Mouse (Mus musculus) heart, postnatal 14 days (tissue): ENCODE measurements around the gene Alx1. TPM values are rescaled to one million over a fixed set of nuclear protein-coding genes. Genes with fewer than 3 reads are reported as not detected.
A peak's percentile ranks its signal among the peaks of the same experiment; 100 is the strongest.

ENCODE experiments used
- DNase-seq, 2 experiments: peaks; one replicate each; pipeline ENCODE4 v3.0.0; 2021 to 2022
- intact Hi-C: fragments of 180-260 bp; cut with DNase I; formaldehyde crosslinking; loops from one replicate; pipeline ENCODE4 v1.15.1; 2025
- long read RNA-seq, 2 experiments: library from polyadenylated mRNA; stranded (forward); transcript quantifications; one replicate each; pipeline ENCODE4 v2.0.0; 2021
- total RNA-seq, 2 experiments: library from RNA; stranded (reverse); gene quantifications; 2 replicates each; pipeline ENCODE4 v1.2.3; 2021

The Alx1 gene
- total RNA-seq: not detected
- long read RNA-seq, experiment 1: 0 reads
- long read RNA-seq, experiment 2: 0 reads

GRCm38 (mm10) chr10:103029730-103030490, at the start of gene Alx1:
Gene Alx1 (minus strand): TSS chr10:103030215.
- intact Hi-C loops: no loop called here
- no peak for DNase-seq

DNA sequence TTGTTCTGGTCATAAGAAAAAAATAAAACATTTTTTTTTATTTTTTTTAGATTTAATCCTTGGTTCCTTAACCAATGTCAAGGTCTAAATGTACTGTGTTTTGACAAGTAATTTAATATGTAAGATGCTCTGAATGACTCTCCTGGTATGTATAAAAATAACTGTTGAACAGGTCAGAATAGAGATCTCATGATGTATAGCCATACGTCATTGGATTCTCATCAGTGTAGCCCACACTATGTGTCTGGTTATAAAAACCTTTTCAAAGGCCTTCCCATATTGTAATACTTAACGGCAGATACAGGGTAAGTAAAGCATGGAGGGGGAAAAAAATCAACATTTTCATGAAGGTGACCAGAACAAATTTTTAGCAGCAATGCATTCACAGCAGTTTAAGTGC, 19.6 kb upstream of the Alx1 start:
- intact Hi-C loops: no loop called here
- no peak for DNase-seq

DNA sequence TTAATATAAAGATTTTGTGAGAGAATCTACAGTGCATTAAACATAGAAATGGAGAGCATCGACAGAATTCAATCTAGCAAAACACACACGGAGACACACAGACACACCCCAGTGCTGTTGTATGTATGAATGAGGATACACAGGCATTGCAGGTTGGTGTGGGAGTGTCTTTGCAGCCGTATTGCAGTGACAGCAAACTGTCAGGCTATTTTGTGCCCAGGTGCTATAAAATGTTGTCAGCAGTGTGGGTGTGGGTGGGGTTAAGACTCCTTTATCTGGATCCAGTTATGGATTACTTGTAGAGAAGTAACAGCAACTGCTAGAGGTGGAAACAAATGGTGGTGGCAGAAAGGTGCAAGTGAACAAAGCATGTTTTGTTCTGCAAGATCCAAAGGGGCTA, 16.6 kb upstream of the Alx1 start:
- intact Hi-C loops: no loop called here
- no peak for DNase-seq

GRCm38 (mm10) chr10:103045019-103045418, 15.0 kb upstream of the Alx1 start:
- intact Hi-C loops: no loop called here

GRCm38 (mm10) chr10:103035002-103035640, 5.1 kb upstream of the Alx1 start:
- intact Hi-C loops: no loop called here
- no peak for DNase-seq

More at GRCm38 (mm10) chr10:103045019-103045418, 15.0 kb upstream of the Alx1 start:
- no peak for DNase-seq

- intact Hi-C loops: no loop called here
- DNase-seq: no peak
Observed at GRCm38 (mm10) chr10:103030931-103031330, 916 bp upstream of the Alx1 start.

DNA sequence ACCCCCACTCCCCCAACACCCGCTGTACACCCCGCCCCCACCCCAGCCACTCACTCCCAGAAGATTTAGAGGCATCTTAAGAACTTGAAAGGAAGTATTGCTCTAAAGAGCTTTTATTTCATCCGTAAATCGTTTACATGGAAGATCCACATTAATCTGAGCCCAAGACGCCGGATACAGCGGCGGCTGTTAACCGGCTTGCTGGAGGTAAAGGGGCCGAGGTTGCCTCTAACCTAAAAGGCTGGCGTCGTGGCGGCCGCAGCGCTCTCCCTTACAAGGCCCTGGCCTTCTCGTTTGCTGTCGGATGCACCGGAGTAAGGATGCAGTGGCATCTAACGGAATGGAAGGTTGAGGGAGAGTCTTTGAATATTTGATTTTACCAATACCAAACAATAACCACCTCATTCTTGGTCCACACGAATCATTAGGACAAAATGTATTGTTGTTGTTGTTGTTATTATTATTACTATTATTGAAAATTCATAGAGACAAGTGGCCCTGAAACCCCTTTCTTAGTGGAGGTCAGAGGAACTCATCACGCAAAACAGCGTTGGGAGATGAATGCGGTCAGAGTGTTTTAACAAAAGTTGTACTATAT, 784 bp downstream of the Alx1 start:
- intact Hi-C loops: no loop called here

DNA sequence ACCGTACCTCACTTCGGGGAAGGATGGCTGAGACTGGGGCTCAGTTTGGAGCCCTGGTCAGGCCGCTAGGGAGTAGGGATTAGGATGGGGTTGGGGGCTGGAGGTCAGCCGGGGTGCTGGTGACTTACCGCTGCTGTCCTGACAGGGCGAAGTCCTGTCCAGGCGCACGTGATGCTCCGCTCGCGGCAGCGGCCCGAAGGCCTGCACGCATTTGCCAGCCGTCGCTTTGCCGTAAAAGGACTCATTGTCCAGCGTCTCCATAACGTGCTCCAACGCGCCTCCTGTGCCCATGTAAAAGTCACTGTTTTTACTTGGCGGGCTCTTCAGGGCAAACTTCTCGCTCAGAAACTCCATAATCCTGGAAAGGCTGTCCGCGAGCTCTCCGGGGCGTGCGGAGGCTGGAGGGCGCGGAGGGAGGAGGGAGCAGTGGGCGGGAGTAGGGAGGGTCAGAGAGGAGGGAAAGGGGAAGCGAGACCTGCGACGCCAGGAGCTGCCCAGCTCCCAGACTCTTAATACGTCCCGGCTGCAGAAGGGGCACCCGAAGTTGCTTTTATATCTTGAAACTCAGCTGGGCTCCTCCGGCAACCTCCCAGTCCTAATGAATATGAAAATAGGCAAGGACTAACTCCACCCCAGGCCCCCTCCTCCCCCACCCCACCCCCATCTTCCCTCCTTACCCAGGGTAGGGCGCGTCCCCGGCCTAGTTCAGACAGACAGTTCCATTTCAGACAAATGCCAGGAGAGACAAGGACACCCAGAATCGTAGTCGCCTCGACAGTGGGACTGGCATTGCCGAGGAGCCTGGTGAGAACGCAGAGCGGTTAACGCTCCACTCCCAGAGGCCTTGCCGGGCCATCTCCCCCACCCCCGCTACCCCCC, 1.5 kb downstream of the Alx1 start:
- intact Hi-C loops: no loop called here
- peak; percentile 9 to 10 for DNase-seq

More for the DNA sequence above, 784 bp downstream of the Alx1 start:
- no peak for DNase-seq

DNA sequence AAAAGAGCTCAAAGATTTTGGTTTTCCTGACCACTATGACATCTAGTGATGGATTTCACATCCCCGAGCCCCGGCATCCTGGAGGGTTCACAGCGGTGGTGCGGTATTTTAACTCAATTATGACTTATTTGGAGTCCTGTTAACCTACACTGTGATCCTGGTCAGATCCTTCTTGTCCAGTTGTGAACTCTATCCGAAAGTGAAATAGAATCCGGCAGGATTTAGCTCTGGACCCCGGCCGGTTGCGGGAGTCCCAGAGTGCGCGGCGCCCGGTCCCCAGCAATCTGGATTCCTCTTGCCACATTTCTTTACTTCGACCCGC, 2.1 kb downstream of the Alx1 start:
- peak in 1 of 2 experiments; percentile 2 for DNase-seq
- intact Hi-C loops: no loop called here

DNA sequence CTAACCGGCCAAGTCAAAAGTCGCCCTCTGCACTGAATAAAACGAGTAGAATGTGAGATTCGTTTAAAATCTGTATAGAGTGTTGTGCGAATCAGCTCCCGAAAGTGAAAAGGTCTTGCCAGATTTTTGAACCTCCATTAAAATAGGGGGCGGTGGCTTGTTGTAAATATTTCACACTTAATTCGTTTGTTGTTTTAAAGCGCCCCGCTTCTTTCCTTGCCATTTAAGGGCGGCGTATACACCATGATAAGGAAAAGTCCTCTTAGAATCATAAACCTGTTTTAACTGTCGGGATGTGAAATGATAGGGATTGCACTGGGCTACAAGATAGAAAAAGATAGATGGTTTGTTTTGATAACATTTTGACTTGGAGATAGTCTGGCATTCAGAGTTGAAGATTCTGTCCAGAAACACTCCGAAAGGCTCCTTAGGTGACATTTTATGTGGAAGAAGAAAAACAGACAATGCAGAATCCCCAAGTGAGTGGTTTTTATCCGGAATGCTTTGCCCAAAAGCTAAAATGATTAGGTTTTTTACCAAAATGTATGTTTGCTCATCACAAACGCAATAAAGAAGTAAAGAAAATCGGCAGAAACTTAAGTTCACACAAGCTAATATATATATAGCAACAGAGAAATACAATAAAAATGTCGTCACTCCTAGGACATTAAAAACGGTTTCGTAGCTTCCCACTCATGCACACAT, 2.6 kb downstream of the Alx1 start:
- intact Hi-C loops: no loop called here
- no peak for DNase-seq

DNA sequence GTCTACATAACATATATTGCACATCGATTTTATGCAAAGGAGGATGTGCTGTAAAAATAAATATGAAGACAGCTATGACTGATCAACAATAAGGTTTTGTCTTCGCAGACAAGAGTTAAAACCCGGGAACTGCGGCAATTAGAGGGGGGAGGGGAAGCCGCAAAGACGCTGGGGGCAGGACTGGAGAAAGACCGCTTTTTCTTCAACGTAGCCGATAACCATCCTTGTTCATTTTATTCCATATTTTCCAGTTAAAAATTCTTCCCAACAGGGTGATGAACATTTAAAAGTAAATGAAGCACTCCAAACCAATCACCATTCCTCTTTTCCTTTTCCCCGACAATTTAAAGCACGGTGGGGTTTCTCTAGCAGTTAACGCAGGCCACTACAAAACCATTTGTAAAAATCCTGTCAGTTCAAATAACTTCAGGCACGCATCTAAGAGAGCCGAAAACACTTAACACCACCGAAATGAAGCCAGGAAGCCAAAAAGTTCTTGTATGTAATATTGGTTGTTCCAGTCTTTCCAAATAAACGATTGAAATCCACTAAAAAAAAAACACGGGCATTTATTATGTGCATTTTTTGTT, 3.3 kb downstream of the Alx1 start:
- peak in 1 of 2 experiments; percentile 14 for DNase-seq
- intact Hi-C loops: no loop called here

- no peak for DNase-seq
Observed at GRCm38 (mm10) chr10:103002556-103002955, 27.5 kb downstream of the Alx1 start.

DNA sequence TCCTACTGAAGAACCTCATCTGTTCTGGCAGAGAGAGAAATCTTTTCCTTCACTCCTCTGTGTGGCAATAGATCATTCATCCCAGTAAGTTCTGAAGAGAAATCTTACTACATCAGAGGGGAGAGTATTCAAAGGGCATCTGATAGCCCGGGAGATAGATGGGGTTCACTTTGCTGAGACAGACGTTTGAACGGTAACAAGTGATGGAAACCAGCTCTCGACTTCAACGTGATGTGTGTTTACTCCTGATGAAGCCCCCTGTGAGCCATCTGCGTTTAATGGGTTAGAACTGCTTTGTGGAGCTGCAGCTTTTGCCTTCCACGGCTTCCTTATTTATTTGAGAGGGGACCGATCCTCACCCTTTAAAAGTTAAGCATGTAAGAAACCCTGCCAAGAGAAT, 29.1 kb downstream of the Alx1 start:
- DNase-seq: no peak
- intact Hi-C loops: no loop called here

More at GRCm38 (mm10) chr10:103002556-103002955, 27.5 kb downstream of the Alx1 start:
- intact Hi-C loops: no loop called here

DNA sequence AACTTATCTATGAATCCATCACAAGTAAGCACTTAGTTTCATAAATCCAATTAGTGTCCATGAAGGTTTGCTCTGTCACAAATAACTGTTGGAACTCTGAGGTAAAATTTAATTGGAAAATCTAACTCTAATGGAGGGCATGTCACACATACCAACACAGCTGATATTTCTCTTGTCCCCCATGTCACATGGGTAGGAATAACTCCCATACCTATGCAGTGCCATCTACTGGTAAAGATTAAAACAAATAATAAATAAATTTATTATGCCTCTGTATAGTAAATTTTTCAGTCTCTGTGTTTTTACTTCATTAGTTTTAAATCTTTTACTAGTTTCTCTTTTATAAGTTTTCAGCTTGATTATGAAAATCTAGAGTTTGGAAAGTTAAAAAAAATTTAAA, 30.4 kb downstream of the Alx1 start:
- DNase-seq: no peak
- intact Hi-C loops: no loop called here

DNA sequence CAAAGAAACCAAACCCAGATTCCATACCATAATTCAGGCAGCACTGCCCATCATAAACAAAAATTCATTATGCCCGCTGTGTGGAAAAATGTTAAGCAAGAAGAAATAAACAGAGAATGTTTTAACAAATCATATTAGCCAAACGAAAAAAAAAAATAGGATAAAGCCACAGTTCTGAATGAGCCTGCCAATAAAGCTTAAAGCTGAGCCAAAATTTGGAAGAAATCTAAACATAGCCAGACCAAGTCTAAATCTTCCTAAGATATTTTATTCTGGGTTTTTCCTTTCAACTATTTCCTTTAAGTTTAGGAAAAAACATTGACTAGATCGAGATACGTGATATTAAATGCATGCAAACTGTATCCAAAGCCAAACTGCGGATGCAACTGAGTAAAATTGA, 54.9 kb downstream of the Alx1 start:
- intact Hi-C loops: no loop called here
- DNase-seq: no peak

DNA sequence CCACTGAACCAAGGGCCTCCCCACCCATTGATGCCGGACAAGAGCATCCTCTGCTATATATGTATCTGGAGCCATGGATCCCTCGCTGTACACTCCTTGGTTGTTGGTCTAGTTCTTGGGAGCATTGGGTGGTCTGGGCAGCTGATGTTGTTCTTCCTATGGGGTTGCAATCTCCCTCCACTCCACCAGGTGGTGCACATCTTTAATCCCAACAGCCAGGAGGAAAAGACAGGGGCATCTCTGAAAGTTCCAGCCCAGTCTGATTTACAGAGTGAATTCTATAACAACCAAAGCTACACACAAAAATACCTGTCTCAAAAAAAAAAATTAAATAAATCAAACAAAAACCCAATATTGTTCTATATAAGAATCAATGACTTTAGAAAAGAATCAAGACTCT, 70.4 kb downstream of the Alx1 start:
- no peak for DNase-seq
- intact Hi-C loops: no loop called here
